Mouse (Mus musculus): ENCODE measurements at regions not wholly inside any gene's neighbourhood (a gene's known extent, or its start where the extent isn't known, plus 50 kb on each side); places are given as distances from the start of the nearest gene placed in this dataset.

DNA sequence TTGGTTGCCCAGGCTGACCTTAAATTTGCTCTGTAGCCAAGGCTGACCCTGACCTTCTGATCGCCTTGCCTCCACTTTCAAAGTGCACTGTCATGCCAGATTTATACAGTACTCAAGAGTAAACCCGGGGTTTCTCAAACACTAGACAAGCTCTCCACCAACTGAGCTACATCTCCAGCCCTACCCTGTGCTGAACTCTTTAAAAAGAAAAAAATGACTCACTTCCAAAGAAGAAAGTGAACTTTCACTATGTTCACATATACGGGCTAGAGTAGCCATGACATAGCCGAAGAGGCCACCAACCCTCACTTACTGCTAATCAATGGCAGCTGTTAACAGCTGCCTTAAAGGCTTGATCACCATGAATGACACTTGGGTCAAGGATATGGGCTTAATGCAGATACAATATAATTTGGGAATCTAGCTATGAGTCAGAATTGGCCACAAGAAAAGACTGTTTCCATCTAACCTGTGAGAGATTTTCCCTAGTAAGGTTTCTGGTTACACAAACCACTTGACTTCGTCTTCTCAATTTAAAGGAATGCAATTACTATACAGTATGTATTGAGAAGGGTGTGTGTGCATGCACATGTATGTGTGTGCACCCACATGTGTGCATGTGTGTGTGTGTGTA lies 157.4 kb upstream of the Tgfbr2 start:
- no peak for DNase-seq
- no peak for TF ChIP-seq CTCF (IDR thresholded peaks at IDR 0.05; ENCODE audit: borderline replicate concordance, insufficient read depth, low read depth, low read length)
- TF ChIP-seq POLR2A (IDR thresholded peaks at IDR 0.05; ENCODE audit: borderline replicate concordance, insufficient read depth, low read length), result no peak
- Histone ChIP-seq H3K4me3 (replicated peaks; ENCODE audit: insufficient read depth, low read depth, low read length) (no peak overlapping the region), H3K27ac (ENCODE audit: insufficient read depth, low read length) (no peak overlapping the region), H3K27me3 (ENCODE audit: control insufficient read depth, insufficient read depth, low read length) (no peaks in the 10 kb centered on the region; the same call in 1 of the 2 replicates), H3K4me1 (ENCODE audit: control insufficient read depth, insufficient read depth, low read length) (no peaks in the 10 kb centered on the region)
- 95% methylated on average over 5 of the region's 5 CpGs for whole genome bisulfite sequencing

- TF ChIP-seq CTCF (IDR thresholded peaks at IDR 0.05; ENCODE audit: borderline replicate concordance, insufficient read depth, low read depth, low read length) (no peak), POLR2A (IDR thresholded peaks at IDR 0.05; ENCODE audit: borderline replicate concordance, insufficient read depth, low read length) (no peak)
- 44% methylated on average over 2 of the region's 2 CpGs for WGBS
- Histone ChIP-seq H3K4me1 (ENCODE audit: control insufficient read depth, insufficient read depth, low read length) (no peaks in the 10 kb centered on the region), H3K27me3 (ENCODE audit: control insufficient read depth, insufficient read depth, low read length) (no peaks in the 10 kb centered on the region; the same call in 1 of the 2 replicates), H3K4me3 (replicated peaks; ENCODE audit: insufficient read depth, low read depth, low read length) (no peak overlapping the region), H3K27ac (ENCODE audit: insufficient read depth, low read length) (no peak overlapping the region)
- no peak for DNase-seq
These were observed 156.2 kb upstream of the Tgfbr2 start for GRCm38 (mm10) chr9:116331406-116331805.

- Histone ChIP-seq H3K27ac (ENCODE audit: insufficient read depth, low read length) (no peak overlapping the region), H3K4me1 (ENCODE audit: control insufficient read depth, insufficient read depth, low read length) (no peaks in the 10 kb centered on the region), H3K4me3 (replicated peaks; ENCODE audit: insufficient read depth, low read depth, low read length) (no peak overlapping the region), H3K27me3 (ENCODE audit: control insufficient read depth, insufficient read depth, low read length) (no peaks in the 10 kb centered on the region; the same call in 1 of the 2 replicates)
- no peak for DNase-seq
- TF ChIP-seq CTCF (IDR thresholded peaks at IDR 0.05; ENCODE audit: borderline replicate concordance, insufficient read depth, low read depth, low read length), result no peak
- TF ChIP-seq POLR2A (IDR thresholded peaks at IDR 0.05; ENCODE audit: borderline replicate concordance, insufficient read depth, low read length), result no peak
- WGBS, result 66% methylated on average over 5 of the region's 5 CpGs
These were observed 155.6 kb upstream of the Tgfbr2 start for GRCm38 (mm10) chr9:116330796-116331195.

- no peak for DNase-seq
- H3K27me3 ChIP-seq (ENCODE audit: control insufficient read depth, insufficient read depth, low read length), result no peaks in the 10 kb centered on the region; the same call in 1 of the 2 replicates
- TF ChIP-seq CTCF (IDR thresholded peaks at IDR 0.05; ENCODE audit: borderline replicate concordance, insufficient read depth, low read depth, low read length) (no peak), POLR2A (IDR thresholded peaks at IDR 0.05; ENCODE audit: borderline replicate concordance, insufficient read depth, low read length) (no peak)
- H3K27ac ChIP-seq (ENCODE audit: insufficient read depth, low read length), result no peak overlapping the region; the same call in 1 of the 2 replicates
- no peaks in the 10 kb centered on the region for H3K4me1 ChIP-seq (ENCODE audit: control insufficient read depth, insufficient read depth, low read length)
- WGBS, result 91% methylated on average over 5 of the region's 5 CpGs
- H3K4me3 ChIP-seq (replicated peaks; ENCODE audit: insufficient read depth, low read depth, low read length), result no peak overlapping the region
These were observed 154.0 kb upstream of the Tgfbr2 start for GRCm38 (mm10) chr9:116329147-116329546.

GRCm38 (mm10) chr9:116328201-116328600 lies 153.0 kb upstream of the Tgfbr2 start:
- H3K4me3 ChIP-seq (replicated peaks; ENCODE audit: insufficient read depth, low read depth, low read length), result no peak overlapping the region
- H3K27me3 ChIP-seq (ENCODE audit: control insufficient read depth, insufficient read depth, low read length), result no peaks in the 10 kb centered on the region
- DNase-seq, result no peak
- no peaks in the 10 kb centered on the region for H3K4me1 ChIP-seq (ENCODE audit: control insufficient read depth, insufficient read depth, low read length)
- 20% methylated on average over 3 of the region's 3 CpGs for WGBS
- TF ChIP-seq POLR2A (IDR thresholded peaks at IDR 0.05; ENCODE audit: borderline replicate concordance, insufficient read depth, low read length), result no peak
- no peak for TF ChIP-seq CTCF (IDR thresholded peaks at IDR 0.05; ENCODE audit: borderline replicate concordance, insufficient read depth, low read depth, low read length)
- H3K27ac ChIP-seq (ENCODE audit: insufficient read depth, low read length), result no peak overlapping the region

- DNase-seq, result no peak
- Histone ChIP-seq H3K4me1 (ENCODE audit: control insufficient read depth, insufficient read depth, low read length) (no peaks in the 10 kb centered on the region), H3K27ac (ENCODE audit: insufficient read depth, low read length) (no peak overlapping the region), H3K27me3 (ENCODE audit: control insufficient read depth, insufficient read depth, low read length) (no peaks in the 10 kb centered on the region), H3K4me3 (replicated peaks; ENCODE audit: insufficient read depth, low read depth, low read length) (no peak overlapping the region)
- 93% methylated on average over 2 of the region's 2 CpGs for WGBS
- TF ChIP-seq POLR2A (IDR thresholded peaks at IDR 0.05; ENCODE audit: borderline replicate concordance, insufficient read depth, low read length), result no peak
- no peak for TF ChIP-seq CTCF (IDR thresholded peaks at IDR 0.05; ENCODE audit: borderline replicate concordance, insufficient read depth, low read depth, low read length)
These were observed 151.9 kb upstream of the Tgfbr2 start for GRCm38 (mm10) chr9:116327080-116327479.

GRCm38 (mm10) chr9:116324971-116325370 lies 149.8 kb upstream of the Tgfbr2 start:
- Histone ChIP-seq H3K27ac (ENCODE audit: insufficient read depth, low read length) (no peak overlapping the region), H3K27me3 (ENCODE audit: control insufficient read depth, insufficient read depth, low read length) (no peaks in the 10 kb centered on the region), H3K4me1 (ENCODE audit: control insufficient read depth, insufficient read depth, low read length) (no peaks in the 10 kb centered on the region), H3K4me3 (replicated peaks; ENCODE audit: insufficient read depth, low read depth, low read length) (no peak overlapping the region)
- WGBS, result 83% methylated on average over 4 of the region's 4 CpGs
- no peak for TF ChIP-seq POLR2A (IDR thresholded peaks at IDR 0.05; ENCODE audit: borderline replicate concordance, insufficient read depth, low read length)
- TF ChIP-seq CTCF (IDR thresholded peaks at IDR 0.05; ENCODE audit: borderline replicate concordance, insufficient read depth, low read depth, low read length), result no peak
- no peak for DNase-seq
